Mouse (Mus musculus) erythroblast, embryonic 14.5 days (primary cell): ENCODE measurements around the gene Pth1r.

Source experiments
- GATA1 ChIP-seq: IDR thresholded peaks from 2 replicates; pipeline ENCODE4 v1.6.1; 2012; ENCODE audit warnings: low read length, inconsistent platforms, mixed read lengths
- TAL1 ChIP-seq: IDR thresholded peaks from 3 replicates; pipeline ENCODE4 v1.6.1; 2012; ENCODE audit warnings: low read length, inconsistent platforms, mixed read lengths

DNA sequence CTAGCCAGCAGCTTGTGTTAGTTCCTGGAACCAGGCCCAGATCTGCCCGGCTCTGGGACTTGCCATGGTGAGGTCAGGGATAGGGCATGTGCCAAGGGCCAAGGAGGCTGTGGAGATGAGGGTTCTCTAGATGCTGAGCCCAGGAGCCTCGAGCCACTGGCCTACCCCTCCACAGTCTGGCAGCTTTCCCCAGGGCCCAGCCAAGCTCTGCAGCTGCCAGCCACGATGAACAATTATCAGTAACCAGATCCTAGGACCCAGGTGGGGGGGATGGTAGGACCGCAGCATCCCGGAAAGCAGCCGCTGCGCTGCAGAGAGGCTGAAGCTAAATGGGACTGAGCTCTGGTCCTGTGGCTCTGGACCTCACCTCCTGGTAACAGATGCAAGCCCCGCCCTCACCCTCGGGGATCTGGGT lies 21.2 kb downstream of the Pth1r start:
- TF ChIP-seq GATA1 (no peak), TAL1 (no peak)
